Mouse (Mus musculus) hindbrain, embryonic 13.5 days (tissue): ENCODE data around the gene Krt32. TPM values are rescaled to one million over a fixed set of nuclear protein-coding genes. Genes with fewer than 3 reads are reported as not detected.

Experiments used
- ATAC-seq: fragments of 200-750 bp; cut with Nextera tagmentation; 2 replicates; pipeline ENCODE4 v1.8.0; 2017; ENCODE audit warnings: moderate TSS enrichment; ENCODE audit not compliant: low FRiP score
- H3K27ac ChIP-seq: fragments of 300-500 bp; sonication (generic); 2 replicates; pipeline ENCODE4 v1.5.1; 2015; ENCODE audit warnings: inconsistent platforms, mild to moderate bottlenecking, moderate library complexity
- H3K27me3 ChIP-seq: fragments of 300-500 bp; sonication (generic); 2 replicates; pipeline ENCODE4 v1.6.1; 2015; ENCODE audit warnings: mild to moderate bottlenecking, inconsistent platforms
- H3K36me3 ChIP-seq: fragments of 300-500 bp; sonication (generic); 2 replicates; pipeline ENCODE4 v1.6.1; 2015; ENCODE audit warnings: mild to moderate bottlenecking, inconsistent platforms
- H3K4me1 ChIP-seq: fragments of 300-500 bp; sonication (generic); replicated peaks from 2 replicates; pipeline ENCODE4 v1.6.1; 2015; ENCODE audit warnings: inconsistent platforms
- H3K4me2 ChIP-seq: fragments of 300-500 bp; sonication (generic); 2 replicates; pipeline ENCODE4 v1.6.1; 2015; ENCODE audit warnings: inconsistent platforms, mild to moderate bottlenecking, moderate library complexity
- H3K4me3 ChIP-seq: fragments of 300-500 bp; sonication (generic); 2 replicates; pipeline ENCODE4 v1.5.1; 2015; ENCODE audit warnings: mild to moderate bottlenecking, inconsistent platforms
- H3K9ac ChIP-seq: fragments of 300-500 bp; sonication (generic); 2 replicates; pipeline ENCODE4 v1.6.1; 2015; ENCODE audit warnings: mild to moderate bottlenecking, inconsistent platforms
- H3K9me3 ChIP-seq: fragments of 300-500 bp; sonication (generic); 2 replicates; pipeline ENCODE4 v1.6.1; 2016; ENCODE audit warnings: inconsistent platforms
- WGBS: fragments of 180-500 bp; shearing (Covaris S2); methylation state at CpG from one replicate; pipeline ENCODE4 v1.1.7; 2015; 5-methylcytosine and 5-hydroxymethylcytosine counted together
- polyA plus RNA-seq: library from polyadenylated mRNA; unstranded; fragments of >200 nt; fragmentation: Nextera tagmentation; extraction: Ambion mirVana; gene quantifications from 2 replicates; pipeline ENCODE4 v1.2.1, GENCODE M21; 2015

Krt32 gene
- polyA plus RNA-seq, 1 experiment from 2014 or later, result not detected

DNA sequence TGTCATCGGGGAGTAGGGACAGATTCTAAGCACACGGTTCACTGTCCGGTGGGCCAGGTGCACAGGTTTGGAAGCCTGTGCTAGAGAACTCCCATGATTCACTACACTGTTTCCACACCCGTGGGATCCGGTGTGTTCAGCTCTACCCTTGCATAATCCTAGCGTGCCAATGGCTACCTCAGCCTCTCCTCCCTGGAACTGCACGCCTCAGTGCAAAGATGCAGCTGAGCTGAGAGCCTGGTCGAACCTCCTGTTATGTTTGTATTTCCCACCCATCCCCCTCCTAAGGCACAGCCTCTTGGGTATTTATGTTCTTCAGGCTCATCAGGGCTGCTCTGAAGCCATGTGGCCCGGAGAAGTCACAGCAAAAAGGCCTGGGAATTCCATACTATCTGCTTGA, 9.8 kb upstream of the Krt32 start:
- H3K27ac ChIP-seq, result no peak overlapping the region
- H3K9ac ChIP-seq, result no peak overlapping the region
- H3K4me3 ChIP-seq, result no peak overlapping the region
- H3K27me3 ChIP-seq, result no peaks in the 10 kb centered on the region
- no peak for ATAC-seq
- H3K36me3 ChIP-seq, result no peaks in the 10 kb centered on the region
- H3K4me1 ChIP-seq, result peaks cover 10% of the 10 kb centered on the region
- 74% methylated on average over 9 of the region's 9 CpGs for WGBS
- H3K9me3 ChIP-seq, result no peaks in the 10 kb centered on the region
- H3K4me2 ChIP-seq, result no peak overlapping the region

- WGBS, result 94% methylated on average over 9 of the region's 9 CpGs
- H3K9me3 ChIP-seq, result no peaks in the 10 kb centered on the region
- no peak for ATAC-seq
Measured at GRCm38 (mm10) chr11:100096141-100096540, 8.1 kb upstream of the Krt32 start, which contains the start of gene Krt35. Krt35 (minus strand) TSS chr11:100096241.

DNA sequence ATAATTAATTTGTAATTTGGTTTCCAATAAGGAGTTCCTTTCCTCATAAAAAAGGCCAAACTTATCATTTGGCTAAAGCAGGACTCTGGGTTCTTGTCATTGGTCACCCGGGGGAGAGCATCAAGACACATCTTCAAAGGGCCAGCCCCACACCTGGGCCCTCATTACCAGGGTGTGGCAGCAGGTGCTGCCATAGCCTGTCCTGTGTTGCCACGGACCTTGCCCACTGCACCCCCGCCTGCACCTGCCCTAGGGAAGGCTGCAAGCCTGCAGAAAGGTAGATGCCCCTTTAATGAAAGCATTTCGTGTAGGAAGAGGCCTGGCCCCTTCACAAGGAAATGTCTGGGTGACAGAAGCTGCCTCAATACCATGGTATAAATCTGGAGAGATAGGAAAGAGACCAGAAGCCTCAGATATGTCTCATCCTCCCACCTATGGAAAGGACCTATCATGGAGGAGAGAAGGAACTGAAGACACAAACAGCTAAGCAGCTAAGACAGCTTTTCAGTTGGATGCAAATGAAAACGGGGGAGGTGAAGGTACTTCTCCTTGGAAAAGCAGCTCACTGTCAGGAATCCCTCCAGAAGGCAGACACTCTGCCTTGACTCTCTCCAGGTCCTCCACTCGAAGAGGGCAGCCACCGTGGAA, 476 bp upstream of the Krt32 start:
- 78% methylated on average over 7 of the region's 7 CpGs for WGBS
- no peak overlapping the region for H3K4me2 ChIP-seq
- H3K27me3 ChIP-seq, result no peaks in the 10 kb centered on the region

More at GRCm38 (mm10) chr11:100096141-100096540, 8.1 kb upstream of the Krt32 start, which contains the start of gene Krt35:
- H3K9ac ChIP-seq, result no peak within 1 kb of the TSS
- H3K27ac ChIP-seq, result no peak within 1 kb of the TSS
- H3K4me3 ChIP-seq, result no peak within 1 kb of the TSS
- no peaks in the 10 kb centered on the region for H3K27me3 ChIP-seq
- H3K4me2 ChIP-seq, result no peak within 1 kb of the TSS
- no peaks in the 10 kb centered on the region for H3K36me3 ChIP-seq
- peaks cover 10% of the 10 kb centered on the region for H3K4me1 ChIP-seq

DNA sequence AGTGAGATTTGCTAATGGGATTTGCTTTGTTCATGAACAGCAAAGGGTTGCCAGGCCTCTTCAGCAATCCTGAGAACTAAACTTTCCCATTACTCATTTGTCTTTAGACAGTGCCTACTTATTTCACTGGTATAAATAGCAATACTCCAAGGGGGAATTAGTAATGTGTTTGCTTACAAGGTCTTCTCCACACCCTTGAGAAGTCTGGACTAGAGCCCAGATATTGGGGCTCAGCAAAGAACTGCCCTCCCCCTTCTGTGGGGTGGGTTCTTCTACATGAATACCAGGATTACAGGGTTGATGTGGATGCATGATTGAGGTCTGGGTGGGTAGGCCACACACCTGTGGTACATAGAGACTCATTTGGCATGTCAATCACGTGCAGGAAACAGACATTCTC, 14.2 kb downstream of the Krt32 start:
- no peak overlapping the region for H3K9ac ChIP-seq
- H3K4me1 ChIP-seq, result no peaks in the 10 kb centered on the region
- 56% methylated on average over 1 of the region's 1 CpGs for WGBS
- H3K9me3 ChIP-seq, result no peaks in the 10 kb centered on the region
- H3K27me3 ChIP-seq, result no peaks in the 10 kb centered on the region
- no peak for ATAC-seq
- no peaks in the 10 kb centered on the region for H3K36me3 ChIP-seq
- no peak overlapping the region for H3K4me2 ChIP-seq
- no peak overlapping the region for H3K4me3 ChIP-seq
- H3K27ac ChIP-seq, result no peak overlapping the region

More for the DNA sequence above, 476 bp upstream of the Krt32 start:
- Histone ChIP-seq H3K9me3 (peaks cover 4% of the 10 kb centered on the region), H3K4me1 (no peaks in the 10 kb centered on the region), H3K36me3 (no peaks in the 10 kb centered on the region), H3K9ac (no peak overlapping the region), H3K27ac (no peak overlapping the region), H3K4me3 (no peak overlapping the region)
- no peak for ATAC-seq

GRCm38 (mm10) chr11:100067293-100068036, 20.6 kb downstream of the Krt32 start:
- 82% methylated on average over 17 of the region's 17 CpGs for WGBS
- Histone ChIP-seq H3K36me3 (no peaks in the 10 kb centered on the region), H3K4me3 (no peak overlapping the region), H3K27me3 (no peaks in the 10 kb centered on the region), H3K4me1 (0 out of 2 replicates have a peak, but pooled peaks cover 5% of the 10 kb centered on the region), H3K9ac (no peak overlapping the region), H3K27ac (no peak overlapping the region), H3K4me2 (no peak overlapping the region), H3K9me3 (no peaks in the 10 kb centered on the region)
- no peak for ATAC-seq

DNA sequence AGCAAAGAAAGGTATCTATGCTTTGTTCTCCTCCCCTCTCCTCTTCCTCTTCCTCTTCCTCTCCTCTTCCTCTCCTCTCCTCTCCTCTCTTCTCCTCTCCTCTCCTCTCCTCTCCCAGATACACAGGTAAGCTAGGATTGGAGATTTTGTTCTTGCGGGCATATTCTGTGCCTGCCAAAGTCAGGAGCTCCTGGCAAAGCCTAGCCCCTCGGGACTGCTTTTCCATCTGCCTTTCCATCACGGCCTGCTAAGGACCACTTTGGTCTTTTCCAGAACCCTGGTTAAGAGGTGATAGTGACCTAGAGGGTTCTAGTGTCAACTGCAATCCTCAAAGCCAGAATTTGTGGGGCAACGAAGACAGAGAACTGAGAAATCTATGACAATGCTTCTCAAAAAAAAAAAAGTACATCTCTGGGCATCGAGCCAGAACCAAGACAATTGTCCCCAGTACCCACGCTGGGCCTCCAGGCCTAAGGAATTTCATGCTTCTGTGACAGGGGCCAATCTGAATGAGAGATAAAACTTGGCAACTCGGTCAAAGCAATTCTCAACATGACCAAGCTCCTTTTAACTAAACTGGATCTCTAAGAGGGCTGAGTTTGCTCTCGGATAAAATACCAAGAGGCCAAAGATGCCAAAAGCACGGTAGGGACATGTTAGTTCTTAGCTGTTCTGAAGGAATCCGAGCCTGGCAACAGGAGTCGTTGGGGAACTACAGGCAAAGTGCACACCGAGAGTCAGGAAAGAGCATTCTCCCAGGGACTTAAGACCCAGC, 21.6 kb downstream of the Krt32 start:
- no peak overlapping the region for H3K4me3 ChIP-seq
- no peak for ATAC-seq
- 65% methylated on average over 12 of the region's 12 CpGs for WGBS
- H3K9me3 ChIP-seq, result no peaks in the 10 kb centered on the region
- 0 out of 2 replicates have a peak, but pooled peaks cover 5% of the 10 kb centered on the region for H3K4me1 ChIP-seq
- H3K4me2 ChIP-seq, result no peak overlapping the region
- H3K9ac ChIP-seq, result no peak overlapping the region
- H3K36me3 ChIP-seq, result no peaks in the 10 kb centered on the region
- H3K27me3 ChIP-seq, result no peaks in the 10 kb centered on the region
- no peak overlapping the region for H3K27ac ChIP-seq

DNA sequence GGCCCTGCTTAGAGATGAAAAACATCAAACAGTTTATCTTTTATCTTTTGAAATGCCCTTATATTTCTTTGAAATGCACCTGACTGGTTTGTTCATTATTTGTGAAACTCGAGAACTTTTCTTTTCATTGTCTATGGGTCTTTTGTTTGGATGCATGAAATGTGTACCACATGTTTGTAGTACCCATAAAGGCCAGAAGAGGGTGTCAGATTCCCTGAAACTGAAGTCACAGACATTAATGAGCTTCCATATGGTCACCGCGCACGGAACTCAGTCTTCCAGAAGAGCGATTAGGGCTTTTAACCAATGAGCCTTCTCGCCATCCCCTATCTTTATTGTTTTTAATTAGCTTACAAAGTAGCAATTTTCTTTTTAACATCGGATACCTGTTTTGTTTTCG, 29.2 kb downstream of the Krt32 start:
- no peak overlapping the region for H3K27ac ChIP-seq
- H3K4me2 ChIP-seq, result no peak overlapping the region
- no peaks in the 10 kb centered on the region for H3K36me3 ChIP-seq
- H3K4me3 ChIP-seq, result no peak overlapping the region
- ATAC-seq, result no peak
- no peak overlapping the region for H3K9ac ChIP-seq
- no peaks in the 10 kb centered on the region for H3K9me3 ChIP-seq
- H3K4me1 ChIP-seq, result no peaks in the 10 kb centered on the region
- 80% methylated on average over 8 of the region's 8 CpGs for WGBS
- no peaks in the 10 kb centered on the region for H3K27me3 ChIP-seq

GRCm38 (mm10) chr11:100055686-100056655, 32.1 kb downstream of the Krt32 start:
- H3K36me3 ChIP-seq, result no peaks in the 10 kb centered on the region
- no peaks in the 10 kb centered on the region for H3K9me3 ChIP-seq
- no peak overlapping the region for H3K9ac ChIP-seq
- H3K4me3 ChIP-seq, result no peak overlapping the region
- no peak for ATAC-seq
- H3K4me2 ChIP-seq, result no peak overlapping the region
- no peaks in the 10 kb centered on the region for H3K4me1 ChIP-seq
- 85% methylated on average over 9 of the region's 9 CpGs for WGBS
- no peak overlapping the region for H3K27ac ChIP-seq
- H3K27me3 ChIP-seq, result no peaks in the 10 kb centered on the region

DNA sequence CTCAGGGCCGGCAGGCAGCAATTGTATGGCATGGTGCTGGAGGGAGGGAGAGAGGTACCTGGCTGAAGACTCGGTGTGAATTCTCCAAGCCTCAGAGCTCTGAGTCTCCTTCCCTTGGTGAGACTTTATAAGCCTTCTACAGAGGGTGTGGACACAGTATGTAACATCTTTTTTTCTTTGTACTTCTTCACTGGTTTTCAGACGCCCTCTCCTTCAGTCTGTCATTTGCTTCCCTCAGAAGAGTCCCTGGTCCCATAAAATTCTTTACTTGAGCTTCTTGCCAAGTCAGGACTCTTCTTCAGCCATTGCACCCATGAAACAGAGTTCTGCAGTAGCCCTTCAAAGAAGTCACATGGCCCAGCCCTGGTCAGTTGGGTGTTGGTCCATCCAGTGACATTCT, 37.6 kb downstream of the Krt32 start, which contains the start of gene Krt31:
Gene Krt31, minus strand, starts transcription at position 101 of the 400 bp plus-strand sequence.
- Histone ChIP-seq H3K9ac (no peak within 1 kb of the TSS), H3K9me3 (no peaks in the 10 kb centered on the region), H3K4me3 (no peak within 1 kb of the TSS), H3K36me3 (no peaks in the 10 kb centered on the region), H3K4me2 (no peak within 1 kb of the TSS), H3K27ac (no peak within 1 kb of the TSS), H3K27me3 (no peaks in the 10 kb centered on the region), H3K4me1 (no peaks in the 10 kb centered on the region)
- ATAC-seq, result no peak
- WGBS, result 81% methylated on average over 3 of the region's 3 CpGs

- Histone ChIP-seq H3K9me3 (no peaks in the 10 kb centered on the region), H3K4me1 (no peaks in the 10 kb centered on the region), H3K4me3 (no peak overlapping the region), H3K27ac (no peak overlapping the region), H3K9ac (no peak overlapping the region), H3K27me3 (no peaks in the 10 kb centered on the region), H3K36me3 (no peaks in the 10 kb centered on the region), H3K4me2 (no peak overlapping the region)
- ATAC-seq, result no peak
- WGBS, result 95% methylated on average over 2 of the region's 2 CpGs
Measured at GRCm38 (mm10) chr11:100047193-100047592, 40.8 kb downstream of the Krt32 start.

DNA sequence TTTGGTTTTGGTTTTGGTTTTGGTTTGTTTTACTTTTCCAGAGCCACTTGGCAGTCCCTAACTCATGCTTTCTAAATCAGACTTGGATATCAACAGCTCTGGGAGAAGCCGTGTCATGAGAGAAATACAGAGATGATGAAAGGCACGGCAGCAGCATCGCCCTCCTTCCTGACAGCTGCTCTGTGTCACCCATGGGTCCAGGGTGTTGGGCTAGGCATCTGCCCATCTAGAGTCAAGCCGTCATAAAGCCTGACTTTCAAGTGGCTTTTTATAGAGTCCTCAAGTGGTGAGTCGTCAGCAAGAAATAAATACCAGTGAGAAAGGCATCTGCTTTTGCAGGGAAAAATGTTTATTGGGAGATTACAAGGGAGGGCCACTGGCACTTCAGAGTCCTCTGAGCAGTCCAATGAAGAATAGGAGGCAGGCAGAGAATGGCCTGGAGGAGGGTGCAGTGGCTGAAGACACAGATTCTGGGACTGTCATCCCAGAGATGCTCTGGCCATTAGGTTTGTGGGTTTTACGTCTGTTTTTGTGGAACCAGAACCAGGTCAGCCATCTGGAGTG, 41.6 kb downstream of the Krt32 start:
- Histone ChIP-seq H3K4me3 (no peak overlapping the region), H3K27me3 (no peaks in the 10 kb centered on the region), H3K4me1 (no peaks in the 10 kb centered on the region), H3K4me2 (no peak overlapping the region), H3K27ac (no peak overlapping the region), H3K9me3 (no peaks in the 10 kb centered on the region), H3K9ac (no peak overlapping the region), H3K36me3 (no peaks in the 10 kb centered on the region)
- ATAC-seq, result no peak
- 91% methylated on average over 6 of the region's 6 CpGs for WGBS
